Mouse (Mus musculus) embryonic facial prominence, embryonic 14.5 days (tissue): ENCODE measurements around the gene Eif5. TPM values are rescaled to one million over a fixed set of nuclear protein-coding genes. Genes with fewer than 3 reads are reported as not detected.

Experiments used
- ATAC-seq: fragments of 200-750 bp; cut with Nextera tagmentation; 2 replicates; pipeline ENCODE4 v1.8.0; 2017; ENCODE audit warnings: low read depth, moderate number of reproducible peaks, moderate TSS enrichment
- DNase-seq: peaks from one replicate; pipeline ENCODE4 v3.0.0-alpha.2; 2015; ENCODE audit warnings: low spot score
- H3K27ac ChIP-seq: fragments of 300-500 bp; sonication (generic); replicated peaks from 2 replicates; pipeline ENCODE4 v1.5.1; 2014; ENCODE audit warnings: low read depth, mild to moderate bottlenecking, low read length, moderate library complexity
- H3K27me3 ChIP-seq: fragments of 300-500 bp; sonication (generic); replicated peaks from 2 replicates; pipeline ENCODE4 v1.6.1; 2014; ENCODE audit warnings: low read length; ENCODE audit not compliant: control insufficient read depth, insufficient read depth
- H3K36me3 ChIP-seq: fragments of 300-500 bp; sonication (generic); 2 replicates; pipeline ENCODE4 v1.6.1; 2014; ENCODE audit warnings: low read length, mixed read lengths; ENCODE audit not compliant: control insufficient read depth, insufficient read depth
- H3K4me1 ChIP-seq: fragments of 300-500 bp; sonication (generic); 2 replicates; pipeline ENCODE4 v1.6.1; 2014; ENCODE audit warnings: antibody characterized with exemption, low read length; ENCODE audit not compliant: control insufficient read depth, insufficient read depth
- H3K4me2 ChIP-seq: fragments of 300-500 bp; sonication (generic); 2 replicates; pipeline ENCODE4 v1.6.1; 2014; ENCODE audit warnings: low read depth, mild to moderate bottlenecking, low read length, moderate library complexity, mixed read lengths
- H3K4me3 ChIP-seq: fragments of 300-500 bp; sonication (generic); 2 replicates; pipeline ENCODE4 v1.5.1; 2014; ENCODE audit warnings: low read depth, mild to moderate bottlenecking, low read length
- H3K9ac ChIP-seq: fragments of 300-500 bp; sonication (generic); 2 replicates; pipeline ENCODE4 v1.6.1; 2014; ENCODE audit warnings: low read depth, mild to moderate bottlenecking, low read length, moderate library complexity, mixed read lengths
- H3K9me3 ChIP-seq: fragments of 300-500 bp; sonication (generic); 2 replicates; pipeline ENCODE4 v1.6.1; 2016; ENCODE audit warnings: low read length; ENCODE audit not compliant: control insufficient read depth
- WGBS: fragments of 180-500 bp; shearing (Covaris S2); extraction: QIAGEN DNeasy Blood & Tissue Kit; methylation state at CpG from one replicate; pipeline ENCODE4 v1.1.7; 2014; 5-methylcytosine and 5-hydroxymethylcytosine counted together
- polyA plus RNA-seq: library from polyadenylated mRNA; unstranded; fragments of >200 nt; fragmentation: Nextera tagmentation; extraction: Ambion mirVana; gene quantifications from 2 replicates; pipeline ENCODE4 v1.2.1, GENCODE M21; 2014

Gene Eif5
- 433 and 445 TPM in 2 replicates for polyA plus RNA-seq

DNA sequence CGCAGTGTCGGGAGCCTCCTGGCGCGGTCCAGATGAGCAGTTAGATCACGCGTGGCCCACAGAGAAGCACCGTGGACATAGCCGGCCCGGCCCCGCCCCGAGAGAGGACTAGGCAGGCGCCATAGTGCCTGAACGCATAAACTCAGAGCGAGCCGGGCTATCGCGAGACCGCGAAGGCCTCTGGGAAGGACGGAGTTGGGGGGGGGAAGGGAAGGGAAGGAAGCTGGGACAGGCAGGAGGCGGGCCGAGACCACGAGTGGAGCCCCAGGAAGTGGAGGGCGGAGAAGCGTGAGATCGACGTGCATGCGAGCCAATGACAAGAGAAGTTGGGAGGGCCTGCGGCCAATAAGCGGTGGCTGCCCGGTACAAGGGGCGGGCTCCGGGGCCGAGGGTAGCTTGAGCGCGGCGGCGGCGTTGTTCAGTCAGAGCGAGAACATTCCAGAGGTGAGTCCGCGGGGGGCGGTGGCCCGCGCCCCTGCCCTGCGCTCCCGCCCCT lies at the start of gene Eif5:
Eif5 (plus strand) TSS at position 221 of the 496 bp plus-strand sequence.
- H3K9ac ChIP-seq = peak within 1 kb of the TSS; percentile 99
- 0% methylated on average over 15 of the region's 47 CpGs for WGBS
- H3K9me3 ChIP-seq = no peaks in the 10 kb centered on the region
- H3K4me3 ChIP-seq = peak within 1 kb of the TSS; percentile 98
- ATAC-seq (peak; percentile 99), DNase-seq (peak; percentile 99)
- H3K27me3 ChIP-seq = no peaks in the 10 kb centered on the region
- peak within 1 kb of the TSS; percentile 96 for H3K27ac ChIP-seq
- peaks cover 24% of the 10 kb centered on the region for H3K4me1 ChIP-seq
- peaks cover 38% of the 10 kb centered on the region for H3K36me3 ChIP-seq
- peak within 1 kb of the TSS; percentile 89 for H3K4me2 ChIP-seq

GRCm38 (mm10) chr12:111489261-111489865 lies 48.5 kb upstream of the Eif5 start:
- no peak overlapping the region for H3K4me2 ChIP-seq
- ATAC-seq = no peak
- no peak overlapping the region for H3K9ac ChIP-seq
- peaks cover 19% of the 10 kb centered on the region for H3K27me3 ChIP-seq
- H3K36me3 ChIP-seq = no peaks in the 10 kb centered on the region
- DNase-seq = no peak
- H3K27ac ChIP-seq = no peak overlapping the region
- peaks cover 5% of the 10 kb centered on the region; the same call in 1 of the 2 replicates for H3K9me3 ChIP-seq
- peaks cover 19% of the 10 kb centered on the region; the same call in 1 of the 2 replicates for H3K4me1 ChIP-seq
- WGBS = 68% methylated on average over 11 of the region's 11 CpGs
- no peak overlapping the region for H3K4me3 ChIP-seq

- Histone ChIP-seq H3K4me1 (no peaks in the 10 kb centered on the region), H3K36me3 (no peaks in the 10 kb centered on the region), H3K27ac (no peak overlapping the region), H3K9ac (no peak overlapping the region), H3K9me3 (peaks cover 5% of the 10 kb centered on the region; the same call in 1 of the 2 replicates), H3K4me2 (no peak overlapping the region), H3K27me3 (no peaks in the 10 kb centered on the region), H3K4me3 (no peak overlapping the region)
- DNase-seq (no peak), ATAC-seq (no peak)
- WGBS = 74% methylated on average over 4 of the region's 4 CpGs
These were observed 42.9 kb upstream of the Eif5 start for GRCm38 (mm10) chr12:111494931-111495330.

DNA sequence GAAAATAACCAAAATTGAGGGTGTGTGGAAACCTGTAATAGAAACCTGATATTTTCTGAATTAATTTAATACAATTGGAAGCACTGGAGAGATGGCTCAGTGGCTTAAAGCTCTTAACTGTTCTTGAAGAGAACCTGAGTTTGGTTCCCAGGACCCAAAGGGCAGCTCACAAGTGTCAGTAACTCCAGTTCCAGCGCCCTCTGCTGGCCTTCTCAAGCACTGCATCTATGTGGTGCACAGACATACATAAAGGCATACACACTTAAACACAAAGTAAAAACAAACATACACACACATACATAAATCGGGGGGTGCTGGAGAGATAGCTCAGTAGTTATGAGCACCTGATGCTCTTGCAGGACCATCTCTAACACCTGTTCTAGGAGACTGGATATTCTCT lies 40.7 kb upstream of the Eif5 start:
- Histone ChIP-seq H3K4me3 (no peak overlapping the region), H3K27me3 (no peaks in the 10 kb centered on the region), H3K4me1 (no peaks in the 10 kb centered on the region), H3K9me3 (peaks cover 5% of the 10 kb centered on the region; the same call in 1 of the 2 replicates), H3K36me3 (no peaks in the 10 kb centered on the region), H3K9ac (no peak overlapping the region), H3K27ac (no peak overlapping the region), H3K4me2 (no peak overlapping the region)
- 50% methylated on average over 2 of the region's 2 CpGs for WGBS
- ATAC-seq = no peak
- DNase-seq = no peak

DNA sequence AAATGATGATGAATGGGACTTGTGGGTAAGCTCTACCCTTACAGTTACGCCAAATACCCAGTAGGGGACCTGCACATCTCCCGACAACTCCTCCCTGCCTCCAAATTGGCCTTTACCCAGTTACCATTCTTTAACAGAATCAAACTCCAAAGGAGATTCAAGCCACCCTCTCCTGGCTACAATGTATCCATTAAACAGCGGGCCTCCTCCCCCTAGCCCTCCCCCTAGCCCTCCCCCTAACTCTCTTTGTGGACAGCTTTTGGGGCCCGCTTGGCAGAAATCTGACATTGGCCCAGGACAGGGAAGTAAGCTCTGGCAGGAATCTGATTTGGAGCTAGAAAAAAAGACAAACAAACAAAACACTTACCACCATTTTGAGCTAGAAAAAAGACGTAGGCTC lies 38.2 kb upstream of the Eif5 start:
- Histone ChIP-seq H3K4me1 (no peaks in the 10 kb centered on the region), H3K36me3 (no peaks in the 10 kb centered on the region), H3K9me3 (0 out of 2 replicates have a peak, but pooled peaks cover 5% of the 10 kb centered on the region), H3K4me3 (no peak overlapping the region), H3K9ac (no peak overlapping the region), H3K27me3 (no peaks in the 10 kb centered on the region), H3K4me2 (no peak overlapping the region), H3K27ac (no peak overlapping the region)
- no peak for DNase-seq
- ATAC-seq = no peak
- WGBS = 66% methylated on average over 5 of the region's 5 CpGs

DNA sequence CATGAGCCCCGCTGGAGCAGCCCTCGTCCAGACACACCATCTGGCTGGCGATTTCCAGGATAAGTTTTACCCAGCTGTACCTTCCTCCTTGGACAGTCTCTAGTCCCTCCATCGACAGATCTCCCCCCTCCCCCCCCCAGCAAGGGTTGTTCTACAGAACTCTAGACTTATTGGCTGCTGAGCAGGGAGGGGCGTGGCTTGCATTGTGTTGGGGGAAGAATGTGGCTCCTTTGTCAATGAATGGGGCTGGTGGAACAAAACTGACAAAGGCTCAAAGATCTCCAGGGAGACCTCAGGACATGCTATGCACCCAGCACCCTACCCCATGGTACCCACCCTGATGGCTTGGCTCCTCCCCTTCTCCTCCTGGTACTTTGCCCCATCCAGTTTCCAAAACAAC lies 37.1 kb upstream of the Eif5 start:
- Histone ChIP-seq H3K27ac (no peak overlapping the region), H3K4me2 (no peak overlapping the region), H3K4me3 (no peak overlapping the region), H3K9me3 (0 out of 2 replicates have a peak, but pooled peaks cover 5% of the 10 kb centered on the region), H3K27me3 (no peaks in the 10 kb centered on the region), H3K9ac (no peak overlapping the region), H3K36me3 (no peaks in the 10 kb centered on the region), H3K4me1 (no peaks in the 10 kb centered on the region)
- WGBS = 29% methylated on average over 5 of the region's 5 CpGs
- DNase-seq = no peak
- ATAC-seq = 0 out of 2 replicates have a peak, but pooled peaks have one; percentile 19

- 0 out of 2 replicates have a peak, but pooled peaks cover 5% of the 10 kb centered on the region for H3K9me3 ChIP-seq
- H3K27me3 ChIP-seq = no peaks in the 10 kb centered on the region
- H3K27ac ChIP-seq = no peak overlapping the region
- no peak for ATAC-seq
- no peak overlapping the region for H3K4me3 ChIP-seq
- no peak overlapping the region for H3K4me2 ChIP-seq
- H3K9ac ChIP-seq = no peak overlapping the region
- no peaks in the 10 kb centered on the region for H3K36me3 ChIP-seq
- WGBS = 82% methylated on average over 12 of the region's 12 CpGs
- H3K4me1 ChIP-seq = no peaks in the 10 kb centered on the region
- DNase-seq = no peak
These were observed 34.7 kb upstream of the Eif5 start for GRCm38 (mm10) chr12:111503063-111503567.

GRCm38 (mm10) chr12:111503571-111503970 lies 34.2 kb upstream of the Eif5 start:
- H3K9ac ChIP-seq = no peak overlapping the region
- H3K27ac ChIP-seq = no peak overlapping the region
- H3K4me1 ChIP-seq = no peaks in the 10 kb centered on the region
- no peaks in the 10 kb centered on the region for H3K27me3 ChIP-seq
- no peak overlapping the region for H3K4me2 ChIP-seq
- ATAC-seq = no peak
- 0 out of 2 replicates have a peak, but pooled peaks cover 5% of the 10 kb centered on the region for H3K9me3 ChIP-seq
- WGBS = 71% methylated on average over 5 of the region's 5 CpGs
- no peak overlapping the region for H3K4me3 ChIP-seq
- no peak for DNase-seq
- H3K36me3 ChIP-seq = no peaks in the 10 kb centered on the region
